Mouse (Mus musculus): ENCODE measurements around the gene Efcab7.

DNA sequence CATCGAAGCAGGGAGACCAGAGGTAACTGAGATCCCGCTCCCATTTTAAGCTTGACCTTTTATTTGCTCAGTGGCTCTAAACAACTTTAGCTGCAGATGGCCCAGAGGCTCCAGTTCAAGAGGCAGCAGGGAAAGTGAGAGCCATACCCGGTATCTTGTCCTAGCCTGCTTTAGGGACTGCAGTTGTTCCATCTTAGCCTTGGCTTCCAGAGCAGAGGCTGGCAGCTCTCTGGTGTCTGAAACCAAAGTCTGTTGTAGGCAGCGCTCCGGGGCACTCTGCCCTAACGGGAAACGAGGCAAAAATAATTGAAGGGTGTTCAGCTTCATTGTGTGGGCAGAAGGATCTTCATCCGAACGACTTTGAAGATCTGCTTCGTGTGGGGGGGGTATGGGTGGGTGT, 126.4 kb downstream of the Efcab7 start:
- TF ChIP-seq CTCF (IDR thresholded peaks at IDR 0.05; ENCODE audit: low read depth), result no peak
- no peak for TF ChIP-seq EP300 (IDR thresholded peaks at IDR 0.05; ENCODE audit: low read depth)

All from liver, embryonic 14.5 days (tissue).